Mouse (Mus musculus) spleen, adult 2 months (tissue): ENCODE results near the gene Ikbip.

ENCODE experiments used
- CTCF ChIP-seq: fragments of 200-500 bp; IDR thresholded peaks from 2 replicates; pipeline ENCODE4 v1.5.1; 2011; ENCODE audit warnings: mild to moderate bottlenecking, inconsistent platforms; ENCODE audit not compliant: insufficient read depth, insufficient read length, insufficient replicate concordance; ENCODE audit errors: extremely low read depth
- POLR2A ChIP-seq: fragments of 200-500 bp; IDR thresholded peaks from 2 replicates; pipeline ENCODE4 v1.6.1; 2011; ENCODE audit warnings: low read depth, low read length, inconsistent platforms

DNA sequence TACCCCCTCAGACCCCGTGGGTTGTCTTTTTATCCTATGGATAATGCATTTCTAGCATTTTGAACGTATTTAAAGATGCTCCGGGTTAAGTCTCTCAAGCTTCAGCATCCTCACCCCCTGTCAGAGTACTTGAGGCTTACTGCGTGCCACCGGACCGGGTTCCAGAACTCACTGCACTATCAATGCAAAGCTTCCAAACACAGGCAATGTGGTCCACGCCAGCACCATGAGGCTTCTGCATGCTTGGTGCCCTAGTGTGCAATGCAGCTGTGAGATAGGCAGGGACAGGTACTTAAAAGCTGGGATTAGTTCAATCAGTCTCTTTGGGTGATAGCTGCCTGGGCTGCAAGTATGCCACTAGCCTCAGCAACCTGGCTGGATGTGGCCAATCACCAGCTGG, 62.7 kb downstream of the Ikbip start:
- no peak for TF ChIP-seq POLR2A
- TF ChIP-seq CTCF: no peak
